Mouse (Mus musculus) midbrain, embryonic 11.5 days (tissue): ENCODE measurements around the gene Xlr5c. TPM values are rescaled to one million over a fixed set of nuclear protein-coding genes. Genes with fewer than 3 reads are reported as not detected.
"Not testable (repeated sequence)": the region's sequence is repeated elsewhere in the genome, so short reads cannot be mapped to it uniquely, and the experiment has no call there.

Source experiments
- ATAC-seq: fragments of 200-750 bp; cut with Nextera tagmentation; 2 replicates; pipeline ENCODE4 v1.8.0; 2017; ENCODE audit warnings: moderate TSS enrichment, moderate library complexity; ENCODE audit not compliant: low FRiP score
- DNase-seq: peaks from one replicate; pipeline ENCODE4 v3.0.0; 2015; ENCODE audit warnings: low spot score; ENCODE audit errors: missing footprints
- H3K27ac ChIP-seq: fragments of 300-500 bp; sonication (generic); 2 replicates; pipeline ENCODE4 v1.5.1; 2014; ENCODE audit warnings: low read depth, low read length
- H3K27me3 ChIP-seq: fragments of 300-500 bp; sonication (generic); 2 replicates; pipeline ENCODE4 v1.6.1; 2014; ENCODE audit warnings: mild to moderate bottlenecking, low read length, moderate library complexity, mixed read lengths; ENCODE audit not compliant: control insufficient read depth, insufficient read depth
- H3K36me3 ChIP-seq: fragments of 300-500 bp; sonication (generic); 2 replicates; pipeline ENCODE4 v1.6.1; 2014; ENCODE audit warnings: mild to moderate bottlenecking, low read length, moderate library complexity, mixed read lengths; ENCODE audit not compliant: control insufficient read depth, insufficient read depth
- H3K4me1 ChIP-seq: fragments of 300-500 bp; sonication (generic); 2 replicates; pipeline ENCODE4 v1.6.1; 2014; ENCODE audit warnings: low read length; ENCODE audit not compliant: control insufficient read depth, insufficient read depth
- H3K4me2 ChIP-seq: fragments of 300-500 bp; sonication (generic); 2 replicates; pipeline ENCODE4 v1.6.1; 2014; ENCODE audit warnings: mild to moderate bottlenecking, moderate library complexity
- H3K4me3 ChIP-seq: fragments of 300-500 bp; sonication (generic); 2 replicates; pipeline ENCODE4 v1.5.1; 2014; ENCODE audit warnings: low read depth, low read length
- H3K9ac ChIP-seq: fragments of 300-500 bp; sonication (generic); 2 replicates; pipeline ENCODE4 v1.6.1; 2014; ENCODE audit warnings: low read length
- H3K9me3 ChIP-seq: fragments of 300-500 bp; sonication (generic); 2 replicates; pipeline ENCODE4 v1.6.1; 2016; ENCODE audit warnings: low read length; ENCODE audit not compliant: control insufficient read depth
- WGBS: fragments of 180-500 bp; shearing (Covaris S2); extraction: QIAGEN DNeasy Blood & Tissue Kit; methylation state at CpG from one replicate; pipeline ENCODE4 v1.1.7; 2014; 5-methylcytosine and 5-hydroxymethylcytosine counted together
- polyA plus RNA-seq: library from polyadenylated mRNA; unstranded; fragments of >200 nt; fragmentation: Nextera tagmentation; extraction: Ambion mirVana; gene quantifications from 2 replicates; pipeline ENCODE4 v1.2.1, GENCODE M21; 2014

The Xlr5c gene
- polyA plus RNA-seq, 1 experiment from 2014 or later: not detected

DNA sequence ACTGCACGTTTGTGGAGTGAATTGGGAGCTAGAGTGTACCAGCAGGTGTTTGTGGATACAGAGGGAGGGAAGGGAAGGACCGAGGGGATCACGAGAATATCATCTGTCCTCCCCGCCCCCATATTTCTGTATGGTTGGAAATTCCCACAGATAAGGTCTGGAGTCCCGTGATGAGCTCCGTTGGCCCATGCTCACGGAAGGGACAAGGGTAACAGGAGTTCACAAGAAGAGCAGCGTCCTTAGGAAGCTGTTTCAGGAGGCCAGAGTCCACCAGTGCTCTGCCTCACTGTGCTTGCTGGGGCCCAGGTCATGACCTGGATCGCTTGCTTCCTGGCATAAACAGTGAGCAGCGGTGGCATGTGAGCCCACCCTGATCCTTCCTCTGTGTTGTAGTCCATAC lies 3.0 kb upstream of the Xlr5c start:
- H3K9me3 ChIP-seq, H3K36me3 ChIP-seq, H3K27me3 ChIP-seq, H3K4me2 ChIP-seq, H3K4me1 ChIP-seq, DNase-seq, H3K4me3 ChIP-seq, H3K27ac ChIP-seq, ATAC-seq, H3K9ac ChIP-seq: not testable (repeated sequence)
- 79% methylated on average over 7 of the region's 10 CpGs for WGBS

DNA sequence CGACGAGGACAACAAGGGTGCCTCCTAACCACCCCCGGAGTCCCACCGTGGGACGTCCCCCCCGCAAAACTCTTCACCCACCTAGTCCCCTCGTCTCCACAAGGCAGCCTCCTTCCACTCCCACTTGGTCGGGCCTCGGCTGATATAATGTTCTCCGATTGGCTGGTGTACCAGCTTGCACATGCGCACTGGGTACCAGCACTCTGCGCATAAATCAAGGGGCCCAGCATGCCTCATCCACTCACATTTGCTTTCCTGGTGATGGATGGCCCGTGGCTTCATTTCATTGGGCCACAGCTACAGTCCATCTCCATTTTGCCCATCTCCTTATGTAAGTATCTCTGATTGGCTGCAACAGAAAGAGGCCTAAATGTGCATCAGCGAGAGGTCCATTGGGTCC lies 27.5 kb downstream of the Xlr5c start, which contains the start of gene Xlr3c:
Gene Xlr3c (minus strand): TSS at position 121 of the 400 bp plus-strand sequence.
- H3K4me3 ChIP-seq, H3K36me3 ChIP-seq, H3K4me1 ChIP-seq, H3K9ac ChIP-seq, H3K27ac ChIP-seq, ATAC-seq, H3K9me3 ChIP-seq, H3K4me2 ChIP-seq, H3K27me3 ChIP-seq, DNase-seq: not testable (repeated sequence)
- WGBS: 91% methylated on average over 14 of the region's 14 CpGs

DNA sequence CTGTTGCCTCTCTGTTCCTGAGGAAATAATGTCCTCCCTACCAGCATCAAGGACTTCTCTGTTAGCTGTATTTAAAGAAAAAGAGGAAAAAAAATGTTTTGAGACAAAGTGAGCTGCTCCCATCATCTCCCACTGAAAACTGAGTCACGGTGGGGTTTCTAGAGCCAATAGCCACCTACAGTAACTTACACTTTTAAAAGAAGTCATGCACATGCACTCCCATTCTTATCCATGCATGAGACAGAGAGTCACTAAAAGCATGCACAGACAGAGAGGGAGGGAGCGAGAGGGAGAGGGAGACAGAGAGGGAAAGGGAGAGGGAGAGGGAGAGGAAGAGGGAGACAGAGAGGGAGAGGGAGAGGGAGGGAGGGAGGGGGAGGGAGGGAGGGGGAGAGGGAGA lies 30.3 kb downstream of the Xlr5c start:
- H3K9me3 ChIP-seq, H3K36me3 ChIP-seq, ATAC-seq, H3K4me1 ChIP-seq, H3K4me2 ChIP-seq, DNase-seq, H3K9ac ChIP-seq, H3K27me3 ChIP-seq, H3K27ac ChIP-seq, H3K4me3 ChIP-seq: not testable (repeated sequence)
- WGBS: 87% methylated on average over 1 of the region's 2 CpGs

DNA sequence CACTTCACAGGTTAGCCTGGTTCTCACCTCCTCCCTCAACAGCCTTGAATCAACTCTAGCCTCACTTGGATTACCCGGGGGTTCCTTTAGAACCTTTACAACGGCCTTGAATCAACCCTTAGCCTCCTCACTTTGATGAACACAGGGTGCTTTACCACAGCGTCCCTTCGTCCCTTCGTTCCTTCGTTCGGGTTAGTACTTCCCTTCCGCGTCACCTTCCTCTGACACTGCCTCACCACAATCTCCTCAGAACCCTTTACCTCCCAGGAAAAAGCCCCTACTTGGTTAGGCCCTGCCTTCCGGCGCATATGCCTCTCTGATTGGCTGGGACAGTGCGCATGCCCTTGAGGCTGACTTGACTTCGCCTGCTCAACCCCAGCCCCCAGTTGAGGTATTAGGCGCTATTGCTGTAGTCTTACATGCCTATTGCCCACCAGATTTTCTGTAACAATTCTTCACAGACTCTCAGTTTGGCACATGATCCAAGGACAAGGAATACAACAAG lies 49.9 kb downstream of the Xlr5c start, which contains the start of gene Xlr4c:
Gene Xlr4c (minus strand): TSS at position 310 of the 505 bp plus-strand sequence.
- H3K4me3 ChIP-seq: not testable (repeated sequence)

More for the DNA sequence above, 49.9 kb downstream of the Xlr5c start, which contains the start of gene Xlr4c:
- not testable (repeated sequence) for H3K27ac ChIP-seq, H3K36me3 ChIP-seq, H3K9me3 ChIP-seq, H3K27me3 ChIP-seq, H3K4me1 ChIP-seq, ATAC-seq, H3K9ac ChIP-seq, H3K4me2 ChIP-seq, DNase-seq
- WGBS: 87% methylated on average over 12 of the region's 14 CpGs

Other genes starting within 250 kb of the Xlr5c start
- 0.57 and 0.59 TPM in 2 replicates for gene Pnma3, start 228.2 kb downstream of the Xlr5c start, polyA plus RNA-seq
- gene Xlr4a, start 210.5 kb downstream of the Xlr5c start, polyA plus RNA-seq: 0.42 and 0.58 TPM in 2 replicates
- gene Xlr3a, start 195.9 kb downstream of the Xlr5c start, polyA plus RNA-seq: 3.8 and 4.7 TPM in 2 replicates
- 0.23 TPM in 1 of 2 replicates, not detected in the other for gene Gm14685, start 175.9 kb downstream of the Xlr5c start, polyA plus RNA-seq
- gene Xlr5b, start 144.2 kb downstream of the Xlr5c start, polyA plus RNA-seq: not detected in 2 replicates
- 0.27 TPM in 1 of 2 replicates, not detected in the other for gene DXBay18, start 143.5 kb downstream of the Xlr5c start, polyA plus RNA-seq
- gene Spin2d, start 116.0 kb downstream of the Xlr5c start, polyA plus RNA-seq: not detected in 2 replicates
- gene Xlr3b, start 100.8 kb downstream of the Xlr5c start, polyA plus RNA-seq: 16.1 and 18.9 TPM in 2 replicates
- 0.31 and 0.32 TPM in 2 replicates for gene Xlr4b, start 78.6 kb downstream of the Xlr5c start, polyA plus RNA-seq
- 16.0 and 19.4 TPM in 2 replicates for gene F8a, start 64.7 kb downstream of the Xlr5c start, polyA plus RNA-seq
- gene Xlr4c, start 49.8 kb downstream of the Xlr5c start, polyA plus RNA-seq: 0.12 and 0.22 TPM in 2 replicates
- gene Xlr3c, start 27.6 kb downstream of the Xlr5c start, polyA plus RNA-seq: 0.11 and 0.14 TPM in 2 replicates
- not detected in 2 replicates for gene Xlr5a, start within 50 bp of the Xlr5c start, polyA plus RNA-seq
- gene Gm45015, start 43.9 kb upstream of the Xlr5c start, polyA plus RNA-seq: not detected in 2 replicates
- gene Zfp275, start 49.6 kb upstream of the Xlr5c start, polyA plus RNA-seq: 15.9 and 17.7 TPM in 2 replicates
- gene Gm18336, start 105.8 kb upstream of the Xlr5c start, polyA plus RNA-seq: not detected in 2 replicates
- gene Zfp92, start 118.1 kb upstream of the Xlr5c start, polyA plus RNA-seq: 0.05 and 0.07 TPM in 2 replicates
- not detected in 2 replicates for gene Trex2, start 142.4 kb upstream of the Xlr5c start, polyA plus RNA-seq
- gene Haus7, start 166.1 kb upstream of the Xlr5c start, polyA plus RNA-seq: 72.3 and 73.5 TPM in 2 replicates
- 42.1 and 43.4 TPM in 2 replicates for gene Bgn, start 190.6 kb upstream of the Xlr5c start, polyA plus RNA-seq
- gene Atp2b3, start 210.1 kb upstream of the Xlr5c start, polyA plus RNA-seq: 0.25 and 0.30 TPM in 2 replicates